Mouse (Mus musculus): ENCODE data around the gene Phactr1. TPM values are rescaled to one million over a fixed set of nuclear protein-coding genes. Genes with fewer than 3 reads are reported as not detected.
A peak's percentile ranks its signal among the peaks of the same experiment; 100 is the strongest.

The Phactr1 gene
- polyA plus RNA-seq, 1 experiment from 2014 or later = 32.4 TPM

- no peak for TF ChIP-seq CTCF (IDR thresholded peaks at IDR 0.05; ENCODE audit: low read depth)
- Histone ChIP-seq H3K4me3 (replicated peaks; ENCODE audit: low read depth, low read length) (no peak overlapping the region), H3K9ac (ENCODE audit: low read depth, low read length) (no peak overlapping the region), H3K9me3 (replicated peaks; ENCODE audit: low read length) (no peaks in the 10 kb centered on the region), H3K4me2 (ENCODE audit: low read length) (no peak overlapping the region), H3K36me3 (ENCODE audit: insufficient read depth, low read length) (no peaks in the 10 kb centered on the region), H3K4me1 (replicated peaks; ENCODE audit: insufficient read depth, low read length) (no peaks in the 10 kb centered on the region), H3K27me3 (ENCODE audit: insufficient read depth, low read length) (no peaks in the 10 kb centered on the region), H3K27ac (no peak overlapping the region)
- no peak for ATAC-seq (replicated peaks; ENCODE audit: low FRiP score, low read depth)
- no peak for DNase-seq (ENCODE audit: low spot score)
Measured at GRCm38 (mm10) chr13:42742226-42742625, 61.8 kb downstream of the Phactr1 start.

GRCm38 (mm10) chr13:42744467-42744866 is 64.0 kb downstream of the Phactr1 start:
- Histone ChIP-seq H3K27ac (no peak overlapping the region), H3K4me3 (replicated peaks; ENCODE audit: low read depth, low read length) (no peak overlapping the region), H3K4me2 (ENCODE audit: low read length) (no peak overlapping the region), H3K4me1 (replicated peaks; ENCODE audit: insufficient read depth, low read length) (no peaks in the 10 kb centered on the region), H3K9me3 (replicated peaks; ENCODE audit: low read length) (no peaks in the 10 kb centered on the region), H3K36me3 (ENCODE audit: insufficient read depth, low read length) (no peaks in the 10 kb centered on the region), H3K9ac (ENCODE audit: low read depth, low read length) (no peak overlapping the region), H3K27me3 (ENCODE audit: insufficient read depth, low read length) (no peaks in the 10 kb centered on the region)
- no peak for TF ChIP-seq CTCF (IDR thresholded peaks at IDR 0.05; ENCODE audit: low read depth)
- no peak for DNase-seq (ENCODE audit: low spot score)
- WGBS = 66% methylated on average over 5 of the region's 5 CpGs
- ATAC-seq (replicated peaks; ENCODE audit: low FRiP score, low read depth) = no peak

GRCm38 (mm10) chr13:42757654-42758400 is 77.4 kb downstream of the Phactr1 start:
- TF ChIP-seq CTCF (IDR thresholded peaks at IDR 0.05; ENCODE audit: low read depth) = no peak
- DNase-seq (ENCODE audit: low spot score) (peak; percentile 79), ATAC-seq (replicated peaks; ENCODE audit: low FRiP score, low read depth) (peak; percentile 40; the same call in 1 of the 2 replicates)
- Histone ChIP-seq H3K4me2 (ENCODE audit: low read length) (0 out of 2 replicates have a peak overlapping the region, but pooled peaks have one; percentile 15), H3K9ac (ENCODE audit: low read depth, low read length) (no peak overlapping the region), H3K4me3 (replicated peaks; ENCODE audit: low read depth, low read length) (no peak overlapping the region), H3K4me1 (replicated peaks; ENCODE audit: insufficient read depth, low read length) (0 out of 2 replicates have a peak, but pooled peaks cover 2% of the 10 kb centered on the region), H3K36me3 (ENCODE audit: insufficient read depth, low read length) (no peaks in the 10 kb centered on the region), H3K9me3 (replicated peaks; ENCODE audit: low read length) (no peaks in the 10 kb centered on the region), H3K27me3 (ENCODE audit: insufficient read depth, low read length) (no peaks in the 10 kb centered on the region), H3K27ac (0 out of 2 replicates have a peak overlapping the region, but pooled peaks have one; percentile 19)
- 14% methylated on average over 11 of the region's 11 CpGs for WGBS

- Histone ChIP-seq H3K9ac (ENCODE audit: low read depth, low read length) (no peak overlapping the region), H3K4me2 (ENCODE audit: low read length) (no peak overlapping the region), H3K27ac (no peak overlapping the region), H3K36me3 (ENCODE audit: insufficient read depth, low read length) (no peaks in the 10 kb centered on the region), H3K9me3 (replicated peaks; ENCODE audit: low read length) (no peaks in the 10 kb centered on the region), H3K4me1 (replicated peaks; ENCODE audit: insufficient read depth, low read length) (0 out of 2 replicates have a peak, but pooled peaks cover 2% of the 10 kb centered on the region), H3K4me3 (replicated peaks; ENCODE audit: low read depth, low read length) (no peak overlapping the region), H3K27me3 (ENCODE audit: insufficient read depth, low read length) (no peaks in the 10 kb centered on the region)
- no peak for TF ChIP-seq CTCF (IDR thresholded peaks at IDR 0.05; ENCODE audit: low read depth)
- 66% methylated on average over 5 of the region's 5 CpGs for WGBS
- ATAC-seq (replicated peaks; ENCODE audit: low FRiP score, low read depth) (no peak), DNase-seq (ENCODE audit: low spot score) (peak; percentile 12)
Measured at GRCm38 (mm10) chr13:42759170-42759569, 78.7 kb downstream of the Phactr1 start.

GRCm38 (mm10) chr13:42760907-42761544 is 80.6 kb downstream of the Phactr1 start:
- WGBS = 85% methylated on average over 10 of the region's 10 CpGs

GRCm38 (mm10) chr13:42772314-42772713 is 91.9 kb downstream of the Phactr1 start:
- ATAC-seq (replicated peaks; ENCODE audit: low FRiP score, low read depth) (no peak), DNase-seq (ENCODE audit: low spot score) (peak; percentile 4)
- Histone ChIP-seq H3K4me3 (replicated peaks; ENCODE audit: low read depth, low read length) (no peak overlapping the region), H3K27me3 (ENCODE audit: insufficient read depth, low read length) (no peaks in the 10 kb centered on the region), H3K9ac (ENCODE audit: low read depth, low read length) (no peak overlapping the region), H3K4me1 (replicated peaks; ENCODE audit: insufficient read depth, low read length) (no peaks in the 10 kb centered on the region), H3K27ac (no peak overlapping the region), H3K36me3 (ENCODE audit: insufficient read depth, low read length) (no peaks in the 10 kb centered on the region), H3K4me2 (ENCODE audit: low read length) (no peak overlapping the region), H3K9me3 (replicated peaks; ENCODE audit: low read length) (no peaks in the 10 kb centered on the region)
- no peak for TF ChIP-seq CTCF (IDR thresholded peaks at IDR 0.05; ENCODE audit: low read depth)
- WGBS = 66% methylated on average over 6 of the region's 6 CpGs

More at GRCm38 (mm10) chr13:42760907-42761544, 80.6 kb downstream of the Phactr1 start:
- no peaks in the 10 kb centered on the region for H3K27me3 ChIP-seq (ENCODE audit: insufficient read depth, low read length)
- no peak overlapping the region for H3K4me2 ChIP-seq (ENCODE audit: low read length)
- H3K9ac ChIP-seq (ENCODE audit: low read depth, low read length) = no peak overlapping the region
- no peak for ATAC-seq (replicated peaks; ENCODE audit: low FRiP score, low read depth)
- 0 out of 2 replicates have a peak, but pooled peaks cover 2% of the 10 kb centered on the region for H3K4me1 ChIP-seq (replicated peaks; ENCODE audit: insufficient read depth, low read length)
- H3K27ac ChIP-seq = no peak overlapping the region
- no peaks in the 10 kb centered on the region for H3K36me3 ChIP-seq (ENCODE audit: insufficient read depth, low read length)
- DNase-seq (ENCODE audit: low spot score) = no peak
- no peak overlapping the region for H3K4me3 ChIP-seq (replicated peaks; ENCODE audit: low read depth, low read length)
- no peak for TF ChIP-seq CTCF (IDR thresholded peaks at IDR 0.05; ENCODE audit: low read depth)
- H3K9me3 ChIP-seq (replicated peaks; ENCODE audit: low read length) = no peaks in the 10 kb centered on the region

Data from kidney, postnatal 0 days (tissue).